Mouse (Mus musculus) layer of hippocampus, adult 8-10 months (tissue): ENCODE data around the gene Brf1. TPM values are rescaled to one million over a fixed set of nuclear protein-coding genes. Genes with fewer than 3 reads are reported as not detected.
A peak's percentile ranks its signal among the peaks of the same experiment; 100 is the strongest.

Experiments
- DNase-seq, 2 experiments: peaks; one replicate each; pipeline ENCODE4 v3.0.0; 2022; ENCODE audit warnings: low spot score in 2 of 2
- total RNA-seq, 4 experiments: library from RNA; stranded (reverse); gene quantifications; 2 replicates each; pipeline ENCODE4 v1.2.4; 2022

Gene Brf1
- total RNA-seq, result 10 to 100 TPM; 49.3 to 59.4 (median 57.4) TPM

DNA sequence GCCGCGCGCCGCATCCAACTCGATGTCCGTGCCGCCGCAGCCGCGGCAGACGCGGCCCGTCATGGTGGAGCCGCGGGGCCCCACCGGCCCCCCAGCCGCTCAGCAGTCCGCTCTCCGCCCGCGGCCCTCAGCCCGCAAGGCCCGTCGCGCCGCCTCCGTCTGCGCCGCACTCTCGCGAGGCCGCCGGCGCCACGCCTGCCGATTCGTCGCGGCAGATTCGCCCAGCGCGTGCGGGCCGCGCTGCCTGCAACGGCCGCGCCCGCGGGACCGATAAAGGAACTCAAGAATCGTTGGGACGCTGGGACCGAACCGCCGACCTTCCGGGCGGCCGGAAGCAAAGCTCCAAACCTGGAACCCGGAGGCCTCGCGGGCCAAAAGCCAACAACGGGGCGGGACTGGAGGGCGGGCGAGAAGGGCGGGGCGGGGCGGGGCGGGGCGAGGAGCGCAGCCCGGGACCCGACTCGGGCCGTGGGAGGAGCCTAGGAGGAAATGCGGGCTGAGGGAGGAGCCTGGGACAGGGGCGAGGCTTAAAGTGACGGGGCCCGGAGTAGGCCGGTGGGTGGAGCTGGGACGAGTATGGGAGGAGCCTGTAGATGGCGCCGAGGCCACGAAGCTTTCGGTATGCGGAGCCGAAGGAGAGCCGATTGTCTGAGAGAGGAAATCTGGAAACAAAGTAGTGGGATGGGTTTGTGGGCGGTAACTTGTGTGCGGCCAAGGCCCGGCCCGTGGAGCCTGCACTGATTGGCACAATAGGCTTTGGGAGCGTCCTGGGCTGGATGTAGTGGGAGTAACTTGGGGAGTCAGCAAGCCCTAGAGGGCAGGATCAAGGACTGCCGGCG, at the start of gene Brf1:
Brf1 (minus strand) TSS at position 411 of the 839 bp plus-strand sequence.
- DNase-seq, result peak; percentile 93 to 94

DNA sequence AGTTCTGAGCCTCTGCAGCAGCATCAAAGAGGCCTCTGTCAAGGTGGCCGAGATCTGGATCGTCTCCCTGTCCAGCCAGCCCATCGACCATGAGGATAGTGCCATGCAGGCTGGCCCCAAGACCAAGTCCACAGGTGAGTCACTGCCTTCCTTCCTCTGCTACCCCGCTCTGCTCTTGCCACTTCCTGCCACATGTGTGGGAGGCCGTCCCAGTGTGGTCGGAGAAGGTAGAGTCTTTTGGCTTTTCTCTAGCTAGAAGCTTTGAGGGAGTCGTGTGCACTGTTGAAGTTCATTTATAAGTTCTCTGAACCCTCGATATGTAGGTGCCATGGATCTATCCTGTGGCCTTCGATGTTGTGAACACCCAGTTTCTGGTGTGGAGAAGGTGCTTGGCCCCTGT, 49.3 kb upstream of the Brf1 start:
- no peak for DNase-seq

DNA sequence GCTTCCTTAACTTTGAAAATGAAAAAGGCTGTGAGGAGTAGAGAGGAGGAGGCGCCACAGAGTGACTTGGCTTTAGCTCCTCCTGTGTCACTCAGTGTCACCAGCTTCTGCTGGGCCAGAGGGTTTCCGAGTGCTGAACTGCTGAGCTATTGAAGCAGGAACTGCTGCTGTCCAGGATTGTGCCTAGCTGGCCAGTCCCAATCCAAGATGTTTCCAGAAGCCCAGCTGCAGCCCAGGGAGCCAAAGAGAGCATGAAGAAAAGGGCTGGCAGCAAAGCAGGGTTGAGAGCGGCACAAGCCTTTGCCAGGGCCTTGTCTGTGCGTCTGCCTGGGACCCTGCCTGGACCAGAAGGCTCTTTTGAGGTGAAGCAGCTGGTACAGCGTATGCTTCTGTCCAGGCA, 47.6 kb upstream of the Brf1 start:
- DNase-seq, result peak; percentile 29 to 38

DNA sequence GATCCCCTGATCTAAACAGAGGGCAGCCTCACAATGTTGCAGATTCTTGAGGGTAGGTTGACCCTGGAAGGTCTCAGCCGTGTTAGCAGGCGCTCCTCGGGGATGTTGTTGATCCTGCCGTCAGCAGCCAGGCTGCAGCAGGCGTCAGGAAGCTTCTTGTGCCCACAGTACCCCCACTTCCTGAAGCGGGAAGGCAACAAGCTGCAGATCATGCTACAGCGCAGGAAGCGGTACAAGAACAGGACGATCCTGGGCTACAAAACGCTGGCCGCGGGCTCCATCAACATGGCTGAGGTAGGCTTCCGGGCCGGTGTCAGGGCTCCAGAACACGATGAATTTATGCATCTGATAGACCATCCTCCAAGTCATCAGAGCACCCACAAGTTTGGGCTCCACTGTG, 46.4 kb upstream of the Brf1 start:
- DNase-seq, result no peak

DNA sequence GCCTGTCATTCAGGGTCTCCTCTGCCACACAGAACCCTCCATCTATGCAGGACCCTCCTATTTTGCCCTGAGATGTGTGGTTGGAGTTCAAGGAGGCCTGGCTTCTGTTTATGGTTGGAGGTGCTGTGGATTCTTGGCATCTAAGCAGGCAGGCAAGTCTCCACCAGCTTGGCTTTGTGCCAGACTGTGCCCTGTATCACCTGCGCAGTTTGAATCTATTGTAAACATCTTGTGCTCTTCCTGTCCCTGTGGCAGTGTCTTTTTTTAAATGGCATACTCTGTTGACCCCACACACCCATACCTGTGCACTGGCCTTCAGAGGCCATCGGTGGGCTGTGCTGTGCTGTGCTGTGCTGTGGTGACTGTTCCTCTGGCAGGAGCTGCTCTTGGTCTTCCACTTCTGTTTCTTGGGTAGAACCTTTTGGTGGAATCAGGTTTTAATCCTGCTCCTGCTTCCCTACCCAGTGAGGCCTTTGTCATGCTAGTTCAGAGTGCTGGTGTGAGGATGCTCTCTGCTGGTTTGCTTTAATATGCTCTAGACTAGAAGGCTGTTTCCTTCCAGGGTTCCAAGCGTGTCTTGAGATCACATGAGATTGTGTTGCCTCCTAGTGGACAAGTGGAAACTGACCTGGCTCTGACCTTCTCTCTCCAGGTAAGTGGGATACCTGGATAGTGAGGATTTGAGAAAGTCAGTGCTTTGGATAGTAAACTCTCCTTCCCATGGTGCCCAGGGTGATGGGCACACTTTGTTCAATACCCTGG, 44.6 kb upstream of the Brf1 start:
- DNase-seq, result peak in 1 of 2 experiments; percentile 28

DNA sequence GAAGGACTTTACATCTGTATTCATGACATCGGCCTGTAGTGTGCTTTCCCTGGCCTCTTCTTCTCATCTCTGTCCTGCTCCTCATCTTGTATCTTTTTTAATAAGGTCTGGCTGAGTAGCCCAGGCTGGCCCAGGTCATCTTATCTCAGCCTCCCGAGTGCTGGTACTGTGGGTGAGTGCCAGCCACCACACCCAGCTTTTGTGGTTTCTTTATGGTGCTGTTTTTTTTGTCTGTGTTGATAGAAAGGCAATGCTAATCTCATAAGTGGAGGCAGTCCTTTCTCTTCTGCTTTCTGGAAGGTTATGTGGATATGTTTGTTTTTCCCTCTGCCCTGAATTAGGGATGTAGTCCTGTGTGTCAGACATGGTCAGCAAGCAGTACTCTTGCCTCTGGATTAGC, 42.0 kb upstream of the Brf1 start:
- no peak for DNase-seq

DNA sequence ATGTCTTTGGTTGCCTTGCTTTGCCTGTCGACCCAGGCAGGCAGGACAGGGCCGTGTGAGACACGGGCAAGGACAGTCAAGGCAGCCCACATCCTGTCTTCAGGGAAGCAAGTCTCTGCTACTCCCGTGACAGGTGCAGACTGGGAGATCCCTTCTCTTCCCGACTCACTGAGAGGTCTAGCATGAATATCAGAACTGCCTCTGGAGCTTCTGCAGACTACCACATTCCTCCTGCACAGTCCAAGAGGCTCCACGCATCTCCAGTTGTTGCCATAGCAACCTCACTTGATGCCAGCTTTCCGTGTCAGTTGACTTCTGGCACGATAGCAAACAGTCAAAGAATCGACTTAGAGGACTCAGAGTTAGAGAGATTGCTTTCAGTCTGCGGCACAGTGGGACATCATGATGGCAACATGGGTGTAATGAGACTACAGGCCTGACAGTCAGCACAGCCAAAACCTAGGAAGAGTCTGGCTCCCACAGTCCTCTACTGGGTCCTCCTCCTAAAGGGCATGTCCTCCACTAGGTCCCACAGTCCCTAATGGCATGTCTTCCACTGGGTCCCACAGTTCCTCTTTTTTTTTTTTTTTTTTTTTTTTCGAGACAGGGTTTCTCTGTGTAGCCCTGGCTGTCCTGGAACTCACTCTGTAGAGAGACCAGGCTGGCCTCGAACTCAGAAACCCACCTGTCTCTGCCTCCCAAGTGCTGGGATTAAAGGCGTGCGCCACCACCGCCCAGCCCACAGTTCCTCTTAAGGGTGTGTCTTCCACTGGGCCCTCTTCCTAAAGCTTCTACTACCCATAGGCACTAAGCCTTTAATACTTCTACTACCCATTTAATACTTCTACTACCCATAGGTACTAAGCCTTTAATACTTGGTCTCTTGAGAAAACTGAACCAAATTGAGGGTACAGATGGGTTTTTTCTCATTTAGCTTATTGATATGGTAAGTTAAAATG, 41.3 kb upstream of the Brf1 start:
- peak; percentile 72 to 74 for DNase-seq

DNA sequence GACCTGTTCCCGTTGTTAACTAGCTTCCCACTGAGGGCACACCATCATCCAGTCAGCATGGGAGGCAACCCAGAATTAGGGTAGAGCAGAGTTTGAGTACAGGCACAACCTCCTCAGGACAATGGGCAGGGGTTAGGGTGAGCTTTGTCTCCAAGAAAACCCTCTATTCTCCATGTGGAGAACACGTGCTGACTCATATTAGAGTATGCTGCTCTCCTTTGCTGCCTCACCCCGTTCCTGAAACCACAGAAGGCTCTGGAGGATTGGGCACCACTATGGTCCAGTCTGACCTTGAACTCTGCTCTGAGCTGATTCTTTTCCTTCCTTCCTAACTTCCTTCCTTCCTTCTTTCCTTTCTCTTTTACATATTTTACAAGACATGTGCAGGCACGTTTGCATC, 37.9 kb upstream of the Brf1 start:
- DNase-seq, result no peak

- DNase-seq, result no peak
Observed at GRCm38 (mm10) chr12:113036996-113037395, 36.5 kb upstream of the Brf1 start.

GRCm38 (mm10) chr12:113035093-113035492, 34.6 kb upstream of the Brf1 start:
- DNase-seq, result no peak

DNA sequence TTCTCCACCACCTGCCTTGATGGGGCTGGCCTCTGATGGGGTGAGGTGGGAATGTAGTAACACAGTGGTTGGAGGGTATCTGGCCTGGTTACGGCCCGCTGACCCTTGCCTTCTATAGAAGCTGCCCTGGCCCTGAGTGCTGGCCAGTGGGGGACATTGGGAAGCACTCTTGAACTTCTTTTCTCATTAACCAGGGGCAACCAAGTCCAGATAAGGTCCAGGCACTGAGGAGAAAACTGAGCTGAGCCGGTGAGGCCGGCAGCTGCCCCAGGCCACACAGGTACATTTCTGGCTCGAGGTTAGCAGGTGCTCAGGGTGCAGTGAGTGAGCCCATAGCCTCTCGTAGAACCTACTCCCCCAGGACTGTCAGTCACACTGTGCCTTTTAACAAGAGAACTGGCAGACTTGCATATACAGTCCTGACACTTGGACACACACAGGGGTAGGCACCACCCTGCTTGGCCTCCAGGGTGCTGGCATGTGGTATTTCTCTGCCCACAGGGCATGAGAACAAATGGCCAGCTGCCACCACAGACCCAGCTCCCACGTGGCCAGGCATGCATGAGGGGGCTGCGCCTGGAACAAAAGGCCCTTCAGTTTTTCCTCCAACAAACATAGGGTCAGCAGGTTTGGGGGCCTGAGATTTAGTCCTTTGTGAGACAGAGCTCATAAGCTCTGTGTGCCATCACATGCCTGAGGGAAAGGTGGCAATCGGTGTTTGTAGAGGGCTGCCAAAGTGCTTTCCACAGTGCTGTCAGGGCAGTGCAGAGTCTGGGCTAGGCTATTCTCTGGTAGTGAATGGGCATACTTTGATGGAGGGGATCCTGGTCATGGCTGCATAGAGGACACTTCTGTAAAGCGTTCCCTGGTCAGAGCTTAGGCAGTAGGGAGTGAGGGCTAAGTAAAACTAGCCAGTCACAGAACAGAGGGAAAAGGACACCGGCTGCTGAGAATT, 32.1 kb upstream of the Brf1 start:
- peak; percentile 51 to 67 for DNase-seq

DNA sequence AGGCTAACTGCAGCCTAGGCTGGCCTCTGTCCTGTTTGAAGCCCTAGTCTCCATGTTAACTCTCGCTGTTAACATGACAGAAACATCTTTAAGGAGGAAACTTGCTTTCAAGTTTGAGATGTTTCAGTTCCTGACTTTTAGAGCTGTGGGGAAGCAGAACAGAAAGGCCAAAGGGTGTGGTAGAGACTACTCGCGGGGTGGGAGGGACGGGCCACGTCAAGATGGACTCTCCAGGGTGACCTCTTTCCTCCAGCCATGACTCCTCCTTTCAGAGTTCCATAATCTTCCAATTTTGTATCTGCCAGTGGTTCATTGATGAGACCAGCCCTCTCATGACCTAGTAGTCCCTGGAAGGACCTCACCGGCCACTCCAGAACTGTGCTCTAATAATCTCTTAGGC, 30.9 kb upstream of the Brf1 start:
- no peak for DNase-seq

- DNase-seq, result no peak
Observed at GRCm38 (mm10) chr12:113030993-113031392, 30.5 kb upstream of the Brf1 start.

- DNase-seq, result no peak
Observed at GRCm38 (mm10) chr12:113030046-113030445, 29.5 kb upstream of the Brf1 start.

- no peak for DNase-seq
Observed at GRCm38 (mm10) chr12:113028898-113029297, 28.4 kb upstream of the Brf1 start.

DNA sequence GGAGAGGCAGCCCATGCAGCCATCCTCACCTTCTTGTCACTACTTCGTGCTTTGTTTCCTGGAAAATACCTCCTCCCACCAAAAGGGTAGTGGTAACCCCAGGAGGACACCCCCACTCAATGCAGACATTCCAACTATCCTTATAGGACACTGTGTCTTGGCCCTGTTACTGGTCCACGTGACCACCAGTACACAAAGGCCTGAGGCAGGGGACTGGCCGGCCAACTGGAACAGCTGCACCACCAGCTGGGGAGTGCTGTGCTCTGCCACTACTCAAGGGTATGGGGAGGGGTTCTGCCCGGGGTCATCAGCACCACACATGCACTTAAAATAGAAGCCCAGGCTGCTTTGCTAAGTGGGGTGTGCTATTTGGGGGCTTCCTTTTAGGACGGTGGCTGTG, 27.6 kb upstream of the Brf1 start:
- DNase-seq, result no peak

- no peak for DNase-seq
Observed at GRCm38 (mm10) chr12:113027495-113027894, 27.0 kb upstream of the Brf1 start.

- DNase-seq, result no peak
Observed at GRCm38 (mm10) chr12:113026557-113026956, 26.1 kb upstream of the Brf1 start.

DNA sequence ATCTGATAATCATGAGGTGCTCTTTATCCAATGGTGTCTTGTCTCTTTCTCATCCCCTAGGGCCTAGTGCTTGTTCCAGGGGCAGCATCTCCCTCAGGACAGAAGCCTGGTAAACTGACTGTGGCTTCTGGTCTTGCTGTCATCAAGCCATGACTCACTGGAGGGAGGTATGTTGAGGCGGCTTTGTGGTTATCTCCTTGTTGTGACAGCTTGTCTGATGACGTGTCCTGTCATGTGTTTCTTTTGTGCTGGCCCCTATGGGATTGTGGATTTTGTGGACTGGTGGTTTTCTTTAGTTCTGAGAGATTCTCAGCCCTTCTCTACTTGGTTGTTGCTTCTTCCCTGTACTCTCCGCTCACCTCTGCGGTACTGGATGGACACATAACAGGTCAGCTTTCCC, 22.6 kb upstream of the Brf1 start:
- DNase-seq, result no peak

DNA sequence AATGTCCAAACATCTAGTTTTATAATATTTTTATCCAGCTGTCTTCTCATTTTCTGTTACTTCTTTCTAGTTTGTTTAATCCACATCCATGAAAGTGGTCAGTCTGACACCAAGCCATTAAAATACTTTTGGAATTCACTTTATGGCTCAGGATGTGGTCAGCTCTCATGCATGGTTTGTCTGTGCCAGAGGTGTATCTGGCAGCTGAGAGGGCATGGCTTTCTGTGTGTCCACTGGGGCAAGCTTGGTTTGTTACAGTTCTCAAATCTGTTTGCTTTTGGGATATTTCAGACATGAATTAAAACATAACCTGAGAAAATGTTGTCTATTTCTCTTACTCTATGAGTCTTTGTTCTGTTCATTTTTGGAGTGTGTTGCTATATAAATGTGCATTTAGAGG, 21.0 kb upstream of the Brf1 start:
- DNase-seq, result no peak
